Mouse (Mus musculus): ENCODE measurements around the gene 1810024B03Rik. TPM values are rescaled to one million over a fixed set of nuclear protein-coding genes. Genes with fewer than 3 reads are reported as not detected.
"Not testable (repeated sequence)": the region's sequence is repeated elsewhere in the genome, so short reads cannot be mapped to it uniquely, and the experiment has no call there.

The 1810024B03Rik gene
- 1 to 10 TPM in 1 of 2 experiments, under 1 TPM in 1; 0.49 to 1.2 TPM for total RNA-seq (2021)

DNA sequence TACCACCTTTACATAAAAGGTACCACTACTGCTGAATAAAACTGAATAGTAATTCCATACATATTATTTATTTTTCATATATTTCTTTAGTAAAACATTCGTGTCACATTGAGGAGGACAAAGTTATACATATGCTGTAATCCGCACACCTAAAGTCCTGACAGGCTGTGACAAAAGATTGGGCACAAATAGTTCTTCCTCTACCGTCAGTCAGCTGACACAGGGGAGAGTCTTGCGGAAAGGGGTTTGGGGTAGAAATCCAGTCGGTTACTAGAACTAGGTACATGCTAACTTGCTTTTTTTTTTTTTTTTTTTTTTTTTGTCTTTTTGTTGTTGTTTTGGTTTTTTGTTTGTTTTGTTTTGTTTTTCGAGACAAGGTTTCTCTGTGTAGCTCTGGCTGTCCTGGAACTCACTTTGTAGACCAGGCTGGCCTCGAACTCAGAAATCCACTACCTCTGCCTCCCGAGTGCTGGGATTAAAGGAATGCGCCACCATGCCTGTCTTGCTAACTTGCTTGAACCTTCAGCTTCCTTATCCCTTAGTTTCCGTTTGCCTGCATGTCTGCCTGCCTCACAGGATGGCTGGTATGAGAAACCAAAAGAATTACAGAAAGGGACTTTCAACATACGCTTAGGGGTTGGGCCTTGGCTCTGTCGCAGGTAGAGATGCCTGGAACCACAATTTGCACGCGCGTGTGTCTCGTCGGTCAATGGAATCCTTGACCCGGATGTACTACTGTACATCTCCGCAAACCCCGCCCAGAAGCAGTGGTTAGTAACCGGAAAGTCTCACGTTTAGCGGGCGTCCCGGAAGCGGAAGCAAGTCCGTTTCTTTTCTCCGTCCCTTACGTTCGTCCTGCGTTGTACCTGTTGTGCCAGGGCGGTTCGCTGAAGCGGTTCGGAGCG lies at the start of gene 1810024B03Rik, which contains the start of gene Snrnp200:
1810024B03Rik (minus strand) TSS at position 734 of the 905 bp plus-strand sequence.
Snrnp200 (plus strand) TSS at position 840 of the 905 bp plus-strand sequence.
- peak; percentile 81 to 85 for DNase-seq (ENCODE audit: extremely low spot score in 1 of 2, low spot score in 1 of 2)

DNA sequence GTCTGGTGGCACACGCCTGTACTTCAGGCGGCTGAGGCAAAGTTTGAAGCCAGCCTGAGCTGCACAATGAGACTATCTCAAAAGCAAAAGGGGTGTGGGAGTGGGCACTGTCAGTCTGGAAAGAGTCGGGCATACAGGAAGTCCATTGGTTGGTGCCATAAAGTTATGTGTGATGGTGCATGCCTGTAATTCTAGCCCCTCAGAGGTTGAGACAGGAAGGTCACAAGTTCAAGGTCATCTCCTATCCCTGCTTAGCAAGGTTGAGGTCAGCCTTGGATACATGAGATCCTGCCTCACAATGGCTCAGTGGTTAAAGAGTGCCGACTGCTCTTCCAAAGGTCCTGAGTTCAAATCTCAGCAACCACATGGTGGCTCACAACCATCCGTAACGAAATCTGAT lies 47.2 kb upstream of the 1810024B03Rik start:
- no peak for DNase-seq (ENCODE audit: extremely low spot score in 1 of 2, low spot score in 1 of 2)

DNA sequence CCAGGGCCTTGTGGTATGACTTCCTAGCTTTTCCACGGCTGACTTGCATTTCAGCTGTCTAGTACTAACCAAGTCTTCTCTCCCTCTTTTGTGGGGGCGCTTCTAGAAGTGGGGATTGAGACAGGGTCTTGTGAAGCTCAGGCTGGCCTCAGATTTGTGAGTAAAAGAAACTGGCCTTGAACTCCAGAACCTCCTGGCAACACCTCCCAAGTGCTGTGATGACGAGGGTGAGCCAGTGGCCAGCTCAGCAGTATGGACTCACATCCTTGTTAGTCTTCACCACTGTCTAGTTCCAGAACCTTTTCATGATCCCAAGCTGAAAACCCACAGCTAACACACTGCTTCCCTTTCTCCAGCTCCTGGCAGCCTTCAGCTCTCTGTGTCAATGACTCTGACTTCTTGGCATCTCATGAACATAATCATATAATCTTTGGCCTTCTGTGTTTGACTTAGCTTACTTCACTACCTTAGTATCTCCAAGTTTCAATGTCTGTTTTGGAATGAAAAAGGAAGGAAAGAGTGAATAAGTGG lies 46.6 kb upstream of the 1810024B03Rik start:
- DNase-seq (ENCODE audit: extremely low spot score in 1 of 2, low spot score in 1 of 2) = no peak

DNA sequence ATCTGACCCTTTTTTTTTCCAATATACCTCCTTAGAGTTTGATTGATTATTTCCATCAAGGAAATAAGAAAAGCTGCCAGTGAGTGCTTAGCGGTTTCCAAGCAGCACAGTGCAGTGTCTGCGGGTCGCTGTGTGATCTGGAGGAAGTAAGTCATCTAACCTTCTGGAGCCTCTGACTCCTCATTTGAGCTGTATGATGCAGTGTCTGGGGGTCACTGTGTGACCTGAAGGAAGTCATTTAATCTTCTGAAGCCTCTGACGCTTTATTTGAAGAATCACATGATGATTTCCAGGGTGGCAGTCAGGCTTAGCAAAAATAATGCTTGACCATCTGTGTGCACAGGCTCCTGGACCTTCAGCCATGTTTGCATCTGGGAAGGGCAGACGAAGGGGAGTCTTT lies 44.7 kb upstream of the 1810024B03Rik start:
- DNase-seq (ENCODE audit: extremely low spot score in 1 of 2, low spot score in 1 of 2) = no peak

DNA sequence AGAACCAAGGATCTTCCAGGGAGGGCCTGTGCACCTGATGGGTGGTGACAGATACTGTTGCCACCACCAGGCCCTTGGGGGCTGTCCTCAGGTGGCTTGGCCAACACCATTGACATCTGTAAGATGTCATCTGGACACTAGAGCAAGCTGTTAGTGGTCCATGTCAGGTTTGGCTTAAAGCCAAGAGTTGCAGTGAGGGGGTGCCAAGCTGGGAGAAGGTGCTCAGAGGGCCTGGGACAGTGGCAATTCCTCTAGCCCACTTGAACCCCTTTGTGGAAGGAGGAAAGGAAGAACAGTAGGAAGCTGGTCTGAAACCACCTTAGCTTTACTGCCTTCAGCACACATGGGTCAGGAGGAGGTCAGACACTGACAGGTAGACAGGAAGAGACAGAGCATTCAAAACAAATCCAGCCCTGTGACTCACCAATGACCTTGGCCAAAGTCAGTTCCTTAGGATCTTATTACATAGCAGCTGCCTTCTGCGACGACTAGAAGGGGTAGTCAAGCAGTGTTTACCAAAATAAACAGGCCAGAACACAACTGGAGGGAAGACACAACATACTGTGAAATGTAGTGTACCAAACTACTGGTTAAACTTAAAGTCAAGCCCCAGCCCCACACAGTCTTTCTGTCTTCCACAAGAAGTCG lies 43.9 kb upstream of the 1810024B03Rik start:
- DNase-seq (ENCODE audit: extremely low spot score in 1 of 2, low spot score in 1 of 2) = no peak

DNA sequence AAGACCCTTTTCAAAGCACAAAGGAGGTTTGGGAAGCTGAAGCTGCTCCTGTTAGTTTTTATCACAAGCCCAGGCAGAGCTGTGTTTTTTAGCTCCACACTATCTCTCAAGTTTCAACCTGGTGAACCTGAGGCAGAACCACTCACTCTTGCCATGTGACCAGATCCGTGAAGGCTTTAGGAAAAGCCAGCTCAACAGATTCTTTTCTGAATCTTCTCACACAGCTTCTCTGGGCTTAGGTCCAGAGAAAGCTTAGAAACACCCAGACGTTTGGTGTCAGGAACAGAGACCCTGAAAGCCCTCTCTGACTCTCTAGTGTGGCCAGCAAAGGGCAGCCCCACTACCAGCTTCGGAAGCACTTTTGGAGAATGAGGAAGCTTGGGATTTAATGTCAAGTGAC lies 43.4 kb upstream of the 1810024B03Rik start:
- no peak for DNase-seq (ENCODE audit: extremely low spot score in 1 of 2, low spot score in 1 of 2)

DNA sequence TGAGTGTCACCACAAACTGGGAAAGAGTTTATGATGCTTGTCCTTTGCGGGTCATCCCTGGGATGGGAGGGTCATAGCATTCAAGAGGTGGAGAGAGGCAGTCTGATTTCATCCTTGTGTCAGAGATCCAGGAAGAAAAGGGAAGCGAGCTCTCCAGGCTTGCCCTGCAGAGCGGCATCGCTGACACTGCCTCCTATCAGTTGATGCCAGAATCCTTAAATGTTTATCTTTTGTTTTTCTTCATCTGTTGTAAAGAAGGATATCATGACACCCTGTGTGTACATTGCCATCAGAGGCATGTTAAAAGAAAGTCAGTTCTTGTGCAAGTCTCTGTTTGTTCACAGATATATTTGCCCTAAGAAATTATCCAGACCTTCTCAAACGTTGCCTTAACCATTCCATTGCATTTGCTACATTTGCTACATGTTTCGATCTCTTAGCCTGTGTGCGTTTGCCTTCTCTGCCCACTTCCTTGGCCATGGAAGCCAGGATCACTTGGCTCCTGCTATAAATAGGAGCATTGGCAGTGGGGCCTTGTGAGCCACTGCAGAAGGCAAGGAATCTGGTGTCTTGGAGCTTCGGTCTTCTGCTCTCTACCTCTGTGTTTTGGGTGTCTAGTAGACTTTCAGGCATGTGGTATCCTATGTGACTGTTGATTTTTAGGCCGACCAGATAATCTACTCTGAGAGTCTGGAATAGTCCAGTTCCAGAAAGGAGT lies 42.4 kb upstream of the 1810024B03Rik start:
- DNase-seq (ENCODE audit: extremely low spot score in 1 of 2, low spot score in 1 of 2) = no peak

DNA sequence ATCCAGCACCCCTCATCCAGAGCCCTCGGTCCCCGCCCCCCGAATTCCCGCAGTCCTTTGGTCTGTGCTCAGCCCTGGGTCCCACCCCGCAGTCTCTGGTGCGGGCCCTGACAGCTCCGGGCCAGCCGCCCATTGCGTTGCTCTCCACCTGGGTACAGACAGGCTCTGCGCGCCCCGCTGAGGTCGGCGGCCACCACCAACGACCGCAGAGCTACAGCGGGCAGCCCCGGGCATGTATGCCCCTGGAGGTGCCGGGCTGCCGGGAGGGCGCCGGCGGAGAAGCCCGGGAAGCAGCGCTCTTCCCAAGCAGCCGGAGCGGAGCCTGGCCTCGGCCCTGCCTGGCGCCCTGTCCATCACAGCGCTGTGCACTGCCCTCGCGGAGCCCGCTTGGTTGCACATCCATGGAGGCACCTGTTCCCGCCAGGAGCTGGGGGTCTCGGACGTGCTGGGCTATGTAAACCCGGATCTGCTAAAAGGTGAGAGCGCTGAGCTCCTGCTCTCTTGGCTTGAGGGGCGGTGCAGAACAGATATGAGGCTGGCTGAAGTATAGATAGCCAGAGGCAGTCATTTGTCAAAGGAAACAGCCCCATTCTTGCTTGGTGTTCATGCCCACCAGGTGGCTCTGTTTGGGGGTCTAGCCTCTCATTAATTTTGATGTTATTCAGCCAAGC lies 40.4 kb upstream of the 1810024B03Rik start:
- DNase-seq (ENCODE audit: extremely low spot score in 1 of 2, low spot score in 1 of 2) = peak in 1 of 2 experiments; percentile 33

DNA sequence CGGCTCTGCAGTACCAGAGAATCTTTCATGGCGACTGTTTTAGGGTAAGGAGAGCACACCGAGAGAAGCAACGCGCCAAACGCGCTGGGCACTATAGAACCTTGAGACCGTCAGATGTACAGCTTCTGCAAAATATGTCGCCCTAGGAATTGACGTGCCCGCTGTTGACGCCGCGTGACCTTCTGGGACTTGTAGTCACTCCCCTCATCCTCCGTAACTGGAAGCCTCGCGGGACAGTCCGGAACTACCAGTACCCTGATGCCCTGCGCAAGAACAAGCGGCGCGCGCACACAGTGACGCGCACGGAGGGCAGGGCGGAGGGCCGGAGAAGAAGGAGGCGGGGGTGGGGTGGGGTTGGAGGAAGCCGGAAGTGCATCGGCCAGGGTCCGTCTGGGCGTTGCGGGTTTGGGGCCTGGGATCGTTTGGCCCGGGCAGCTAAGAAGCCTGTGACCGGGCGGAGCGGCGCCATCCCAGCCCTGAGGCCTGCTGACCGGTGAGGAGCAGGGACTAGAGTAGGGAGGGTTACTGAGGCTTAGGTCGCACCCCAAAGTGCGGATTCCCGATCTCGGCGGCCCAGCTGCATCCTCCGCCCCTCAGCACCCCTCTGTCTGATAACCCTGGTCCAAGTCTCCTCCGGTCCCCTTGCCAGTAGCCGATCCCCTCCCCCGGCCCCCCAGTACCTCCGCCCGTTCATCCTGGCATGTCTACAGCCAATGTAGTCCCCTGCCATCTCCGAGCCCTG lies 39.7 kb upstream of the 1810024B03Rik start, which contains the start of the genes Ciao1 and Tmem127:
Ciao1 (minus strand) TSS at position 225 of the 742 bp plus-strand sequence.
Tmem127 (plus strand) TSS at position 317 of the 742 bp plus-strand sequence.
- peak; percentile 89 to 90 for DNase-seq (ENCODE audit: extremely low spot score in 1 of 2, low spot score in 1 of 2)

DNA sequence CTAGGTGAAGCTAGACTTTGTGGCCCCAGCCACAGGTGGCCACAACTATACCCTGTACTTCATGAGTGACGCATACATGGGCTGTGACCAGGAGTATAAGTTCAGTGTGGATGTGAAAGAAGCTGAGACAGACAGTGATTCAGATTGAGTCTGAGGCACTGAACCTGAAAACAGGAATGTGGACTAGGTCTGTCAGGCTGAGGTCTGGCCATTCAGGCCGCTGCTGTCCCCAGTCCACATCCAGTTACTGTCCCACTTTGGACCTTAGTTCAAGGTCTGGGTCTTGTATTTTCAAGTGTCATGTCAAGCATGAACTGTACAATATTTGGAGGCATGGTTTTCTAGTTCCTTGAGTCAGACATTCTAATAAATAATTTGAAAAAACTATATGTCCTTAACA lies 32.0 kb upstream of the 1810024B03Rik start:
- DNase-seq (ENCODE audit: extremely low spot score in 1 of 2, low spot score in 1 of 2) = no peak

DNA sequence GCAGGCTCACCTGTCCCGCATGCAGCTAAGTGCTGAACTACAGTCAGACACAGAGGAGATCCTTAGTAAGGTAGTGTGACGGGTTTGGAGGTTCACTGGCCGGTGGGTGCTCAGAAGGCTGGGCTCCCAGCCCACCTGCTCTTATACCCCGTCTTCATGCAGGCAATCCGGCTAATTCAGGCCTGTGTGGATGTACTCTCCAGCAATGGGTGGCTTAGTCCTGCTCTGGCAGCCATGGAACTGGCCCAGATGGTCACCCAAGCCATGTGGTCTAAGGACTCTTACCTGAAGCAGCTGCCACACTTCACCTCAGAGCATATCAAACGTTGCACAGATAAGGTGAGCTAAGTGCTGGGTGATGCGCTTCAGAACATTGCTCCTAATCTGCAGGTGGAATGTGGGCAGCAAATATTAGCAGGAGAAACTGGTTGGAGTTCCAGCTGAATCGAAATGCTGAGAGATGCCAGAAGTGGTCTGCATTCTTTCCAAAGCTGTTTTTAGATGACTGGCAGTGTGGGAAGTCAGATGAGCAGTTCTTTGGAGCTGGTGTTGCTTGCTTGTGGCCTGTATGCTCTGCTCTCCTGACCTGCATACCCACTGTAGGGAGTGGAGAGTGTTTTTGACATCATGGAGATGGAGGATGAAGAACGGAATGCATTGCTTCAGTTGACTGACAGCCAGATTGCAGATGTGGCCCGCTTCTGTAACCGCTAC lies 30.0 kb upstream of the 1810024B03Rik start:
- DNase-seq (ENCODE audit: extremely low spot score in 1 of 2, low spot score in 1 of 2) = no peak

DNA sequence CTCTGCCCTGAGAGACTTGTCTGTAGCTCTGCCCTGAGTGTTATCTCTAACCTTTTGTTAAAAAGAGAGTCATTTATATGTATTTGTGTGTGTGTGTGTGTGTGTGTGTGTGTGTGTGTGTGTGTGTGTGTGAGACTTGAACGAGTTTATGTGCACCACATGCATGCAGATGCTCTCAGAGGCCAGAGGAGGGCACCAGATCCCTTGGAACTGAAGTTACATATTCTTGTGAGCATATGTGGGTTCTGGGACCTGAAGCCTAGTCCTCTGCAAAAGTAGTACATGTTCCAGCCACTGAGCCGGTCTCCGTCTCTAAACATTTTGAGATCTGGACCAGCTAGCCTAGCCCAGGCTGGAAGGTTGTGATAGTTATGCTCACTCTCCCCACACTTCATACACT lies 17.2 kb upstream of the 1810024B03Rik start:
- no peak for DNase-seq (ENCODE audit: extremely low spot score in 1 of 2, low spot score in 1 of 2)

DNA sequence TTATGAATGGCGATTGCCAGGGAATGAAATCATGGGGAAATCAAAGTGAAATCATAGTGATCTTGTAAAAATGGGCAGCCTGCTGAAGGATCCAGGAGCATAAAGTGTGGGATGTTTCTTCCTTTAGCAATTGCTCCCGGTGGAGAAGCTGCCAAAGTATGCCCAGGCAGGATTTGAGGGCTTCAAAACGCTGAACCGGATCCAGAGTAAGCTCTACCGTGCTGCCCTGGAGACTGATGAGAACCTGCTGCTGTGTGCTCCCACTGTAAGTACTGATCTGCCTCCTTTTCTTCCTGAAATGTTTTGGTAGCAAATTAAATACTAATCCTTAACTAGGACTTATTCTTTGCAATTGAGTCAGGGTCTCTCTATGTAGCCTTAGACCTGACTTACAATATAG lies 9.7 kb upstream of the 1810024B03Rik start:
- DNase-seq (ENCODE audit: extremely low spot score in 1 of 2, low spot score in 1 of 2) = no peak

DNA sequence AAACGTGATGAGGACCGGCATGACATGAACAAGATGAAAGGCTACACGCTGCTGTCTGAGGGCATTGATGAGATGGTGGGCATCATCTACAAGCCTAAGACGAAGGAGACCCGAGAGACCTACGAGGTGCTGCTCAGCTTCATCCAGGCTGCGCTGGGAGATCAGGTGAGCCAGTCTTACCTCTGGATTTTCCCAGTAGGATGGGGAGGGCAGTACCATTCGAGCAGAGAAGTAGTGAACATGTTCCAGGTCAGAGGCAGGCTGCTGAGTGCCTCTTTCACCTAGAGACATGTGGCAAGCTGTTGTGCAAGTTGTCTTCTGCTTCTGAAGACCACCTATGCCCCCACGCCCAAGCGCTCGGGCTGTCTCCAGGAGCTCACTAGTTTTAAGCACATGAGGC lies 2.6 kb upstream of the 1810024B03Rik start:
- DNase-seq (ENCODE audit: extremely low spot score in 1 of 2, low spot score in 1 of 2) = no peak

DNA sequence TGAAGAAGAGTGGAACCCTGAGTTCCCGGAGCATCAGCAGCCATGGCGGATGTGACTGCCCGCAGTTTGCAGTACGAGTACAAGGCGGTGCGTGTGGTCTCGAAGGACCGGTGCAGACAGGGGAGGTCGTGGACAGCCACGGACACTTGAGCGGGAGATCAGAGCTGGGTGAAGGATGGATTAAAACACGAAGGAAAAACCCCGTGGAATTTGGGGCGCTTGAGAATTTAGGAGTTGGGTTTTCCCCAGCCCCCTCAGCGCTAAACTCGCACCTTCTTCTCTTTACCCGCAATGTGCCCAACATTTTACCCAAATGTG lies 331 bp upstream of the 1810024B03Rik start:
- no peak for DNase-seq (ENCODE audit: extremely low spot score in 1 of 2, low spot score in 1 of 2)

DNA sequence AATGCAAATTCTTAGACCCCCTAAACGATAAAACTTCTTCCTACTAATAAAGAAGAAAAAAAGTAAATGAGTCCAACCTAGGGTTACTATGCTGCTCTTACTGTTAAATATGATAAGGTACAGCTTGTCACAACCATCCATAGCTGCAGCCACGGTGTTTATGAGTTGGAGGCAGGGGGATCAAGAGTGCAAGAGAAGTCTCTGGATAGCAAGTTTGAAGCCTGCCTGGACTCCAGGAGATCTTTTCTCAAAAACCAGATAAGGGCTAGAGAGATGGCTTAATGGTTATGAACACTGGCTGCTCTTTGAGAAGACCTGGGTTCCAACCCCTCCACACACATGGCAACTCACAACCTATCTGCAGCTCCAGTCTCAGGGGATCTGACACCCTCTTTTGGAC lies 1.2 kb downstream of the 1810024B03Rik start:
- DNase-seq (ENCODE audit: extremely low spot score in 1 of 2, low spot score in 1 of 2) = no peak

DNA sequence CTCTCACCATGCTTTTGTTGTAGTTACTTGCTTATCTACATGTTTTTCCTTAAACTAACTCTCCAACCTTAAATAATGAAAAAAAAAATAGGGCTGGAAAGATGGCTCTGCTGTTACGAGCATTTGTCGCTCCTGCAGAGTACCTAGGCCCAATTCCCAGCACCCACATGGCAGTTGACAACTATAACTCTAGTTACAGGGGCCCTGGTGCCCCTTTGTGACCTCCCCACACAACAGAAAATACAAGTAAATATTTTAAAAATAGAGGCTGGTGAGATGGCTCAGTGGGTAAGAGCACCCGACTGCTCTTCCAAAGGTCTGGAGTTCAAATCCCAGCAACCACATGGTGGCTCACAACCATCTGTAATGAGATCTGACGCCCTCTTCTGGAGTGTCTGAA lies 2.1 kb downstream of the 1810024B03Rik start:
- DNase-seq (ENCODE audit: extremely low spot score in 1 of 2, low spot score in 1 of 2) = not testable (repeated sequence)

DNA sequence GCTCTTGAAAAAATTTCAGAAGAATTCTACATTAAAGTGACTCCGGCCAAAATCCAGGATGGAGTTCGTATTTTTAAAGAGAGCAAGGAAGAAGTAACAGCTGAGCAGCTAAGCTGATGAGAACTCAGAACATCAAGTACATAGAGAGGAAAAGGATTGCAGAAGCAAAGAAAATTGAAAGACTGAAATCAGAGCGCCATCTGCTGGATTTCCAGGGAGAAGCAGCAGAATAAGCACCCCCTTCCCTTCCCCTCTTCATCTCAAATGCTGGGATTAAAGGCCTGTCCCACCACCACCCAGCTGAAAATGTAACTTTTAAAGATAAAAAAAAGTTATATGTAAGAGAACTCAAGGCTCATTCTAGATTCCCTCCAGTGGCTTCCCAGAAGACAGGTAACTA lies 3.1 kb downstream of the 1810024B03Rik start:
- peak; percentile 44 to 75 for DNase-seq (ENCODE audit: extremely low spot score in 1 of 2, low spot score in 1 of 2)

DNA sequence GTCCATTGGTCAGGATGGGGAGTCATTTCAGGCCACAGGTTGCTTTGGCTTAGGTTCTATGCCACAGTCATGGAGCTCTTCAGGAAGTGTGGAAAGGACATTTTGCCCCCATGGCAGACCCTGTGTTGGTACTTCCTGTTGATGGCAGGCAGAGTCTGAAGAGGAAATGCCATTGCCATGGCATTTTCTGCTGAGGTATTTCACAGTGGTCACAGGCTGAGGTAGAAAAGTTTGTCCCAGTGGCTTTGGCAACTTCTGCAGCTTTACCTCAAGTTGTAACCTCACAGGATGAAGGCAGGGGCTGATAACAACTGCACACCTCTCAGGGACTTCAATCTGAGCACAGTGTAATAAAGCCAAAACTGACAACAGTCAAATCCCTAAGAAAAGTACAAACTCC lies 18.5 kb downstream of the 1810024B03Rik start:
- DNase-seq (ENCODE audit: extremely low spot score in 1 of 2, low spot score in 1 of 2) = no peak

Data from layer of hippocampus, postnatal 25 days (tissue).